Mouse (Mus musculus): ENCODE data around the gene Trappc1.
A peak's percentile ranks its signal among the peaks of the same experiment; 100 is the strongest.
"Not testable (repeated sequence)": the region's sequence is repeated elsewhere in the genome, so short reads cannot be mapped to it uniquely, and the experiment has no call there.

Trappc1 gene

GRCm38 (mm10) chr11:69323667-69324111, at the start of gene Trappc1, which contains the start of gene Cntrob:
TSS of gene Trappc1 (plus strand) at chr11:69323980.
TSS of gene Cntrob (minus strand) at chr11:69323775.
- peak; percentile 98 for DNase-seq (ENCODE audit: low spot score)

- DNase-seq (ENCODE audit: low spot score): no peak
Measured at GRCm38 (mm10) chr11:69275650-69276049, 48.1 kb upstream of the Trappc1 start.

- DNase-seq (ENCODE audit: low spot score): no peak
Measured at GRCm38 (mm10) chr11:69276081-69276480, 47.7 kb upstream of the Trappc1 start.

DNA sequence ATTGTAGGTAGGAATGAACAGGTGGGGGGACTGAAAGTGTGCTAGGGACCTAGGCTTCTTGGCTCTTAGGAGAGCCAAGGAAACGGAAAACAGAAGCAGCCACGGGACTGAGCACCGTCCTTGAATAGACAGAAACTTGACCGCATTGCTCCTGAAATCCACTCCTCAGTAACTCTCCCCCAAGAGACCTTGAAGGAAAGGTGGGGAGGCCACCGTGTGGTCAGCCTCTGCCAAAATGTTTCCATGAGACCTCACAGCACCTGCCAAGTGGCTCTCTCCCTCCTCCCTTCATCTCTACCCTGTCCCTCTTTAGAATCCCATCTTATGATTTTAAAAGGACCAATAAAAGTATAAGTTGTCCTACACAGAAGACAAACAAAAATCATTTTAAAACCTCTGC, 46.5 kb upstream of the Trappc1 start:
- DNase-seq (ENCODE audit: low spot score): no peak

DNA sequence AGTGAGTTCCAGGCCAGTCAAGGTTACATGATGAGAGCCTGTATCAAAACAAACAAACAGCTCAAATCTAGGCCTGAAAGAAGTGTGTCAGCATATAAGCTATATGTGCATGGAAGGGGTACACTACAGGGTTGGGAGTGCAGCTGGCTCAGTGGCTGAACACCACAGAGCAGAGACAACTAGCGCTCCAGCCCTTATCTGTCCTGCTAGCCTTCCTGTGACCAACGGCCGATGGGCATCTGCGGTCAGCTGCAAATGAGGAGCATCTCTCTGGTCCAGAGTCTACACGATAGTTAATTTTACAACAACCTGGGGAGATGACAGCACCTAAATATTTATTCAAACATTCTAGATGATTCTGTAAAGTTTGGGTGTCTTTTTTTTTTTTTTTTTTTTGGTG, 32.7 kb upstream of the Trappc1 start:
- no peak for DNase-seq (ENCODE audit: low spot score)

DNA sequence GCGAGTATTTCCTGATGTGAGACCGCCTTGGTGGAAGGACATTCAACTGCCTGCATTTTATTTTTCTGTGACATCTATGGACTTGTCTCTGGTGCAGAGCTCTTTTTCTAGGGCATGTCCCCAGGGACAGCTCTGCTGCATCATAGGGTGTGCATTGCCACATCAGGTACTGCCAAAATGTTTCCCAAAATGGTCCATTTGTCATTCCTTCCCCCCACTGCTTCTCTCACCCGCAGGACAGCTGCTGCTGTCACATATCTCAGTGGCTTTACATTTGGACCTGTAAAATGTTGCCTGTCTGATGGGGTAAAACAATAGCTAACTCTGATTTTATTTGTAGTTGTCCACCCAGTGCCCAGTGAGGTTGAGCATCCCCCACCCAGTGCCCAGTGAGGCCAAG, 28.5 kb upstream of the Trappc1 start:
- DNase-seq (ENCODE audit: low spot score): no peak

DNA sequence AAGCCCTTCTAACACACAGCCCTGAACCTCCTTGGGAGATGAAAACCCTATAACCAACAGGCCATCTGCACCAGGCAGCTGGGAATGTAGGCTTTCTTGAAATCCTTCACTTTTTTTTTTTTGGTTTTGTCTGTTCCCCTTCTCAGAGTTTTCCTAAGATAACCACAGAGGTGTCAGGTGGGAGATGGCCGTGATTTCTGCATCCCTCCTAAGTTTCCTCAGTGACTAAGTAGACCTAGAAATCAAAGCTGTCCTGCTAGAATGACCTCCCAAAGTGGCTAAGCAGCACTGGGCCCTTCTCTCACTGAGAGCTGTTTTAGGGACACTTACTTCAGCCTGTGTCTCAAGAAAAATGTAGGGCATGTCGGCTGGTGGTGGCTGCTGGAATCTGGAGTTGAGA, 26.0 kb upstream of the Trappc1 start:
- no peak for DNase-seq (ENCODE audit: low spot score)

DNA sequence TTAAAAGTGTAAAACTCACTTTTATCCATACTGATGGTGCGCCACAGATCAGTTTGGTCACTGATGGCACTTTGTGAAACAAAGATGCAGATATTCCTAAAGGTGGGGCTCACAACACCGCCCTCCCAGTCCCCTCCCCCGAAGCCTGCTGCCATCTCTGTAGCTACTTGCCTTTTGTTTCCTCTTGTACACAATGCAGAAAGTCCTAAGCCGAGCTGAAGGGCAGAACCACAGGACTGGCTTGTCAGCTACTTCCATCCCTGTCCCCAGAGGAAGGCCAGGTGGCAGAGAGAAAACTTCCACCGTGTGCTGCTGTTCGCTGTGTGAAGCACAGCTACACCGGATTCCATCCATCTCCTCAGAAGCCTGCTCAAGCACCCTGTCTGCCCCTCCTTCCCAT, 25.5 kb upstream of the Trappc1 start:
- no peak for DNase-seq (ENCODE audit: low spot score)

- DNase-seq (ENCODE audit: low spot score): no peak
Measured at GRCm38 (mm10) chr11:69302817-69303216, 21.0 kb upstream of the Trappc1 start.

- no peak for DNase-seq (ENCODE audit: low spot score)
Measured at GRCm38 (mm10) chr11:69305291-69305690, 18.5 kb upstream of the Trappc1 start.

GRCm38 (mm10) chr11:69306039-69306438, 17.7 kb upstream of the Trappc1 start:
- no peak for DNase-seq (ENCODE audit: low spot score)

GRCm38 (mm10) chr11:69311266-69311665, 12.5 kb upstream of the Trappc1 start:
- no peak for DNase-seq (ENCODE audit: low spot score)

DNA sequence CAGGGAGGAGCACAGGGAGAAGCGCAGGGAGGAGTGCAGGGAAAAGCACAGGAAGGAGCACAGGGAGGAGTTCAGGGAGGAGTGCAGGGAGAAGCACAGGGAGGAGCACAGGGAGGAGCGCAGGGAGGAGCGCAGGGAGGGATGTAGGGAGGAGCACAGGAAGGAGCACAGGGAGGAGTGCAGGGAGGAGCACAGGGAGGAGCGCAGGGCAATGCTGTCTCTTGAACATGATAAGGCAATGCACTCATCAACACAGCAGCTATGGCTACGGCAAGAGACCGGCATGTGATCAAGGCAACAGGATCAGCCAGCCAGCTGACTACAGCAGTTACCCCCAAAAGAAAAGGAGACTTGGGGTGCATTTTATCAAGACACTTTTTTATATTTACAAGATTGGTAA, 7.4 kb upstream of the Trappc1 start:
- no peak for DNase-seq (ENCODE audit: low spot score)

GRCm38 (mm10) chr11:69318000-69318399, 5.8 kb upstream of the Trappc1 start:
- not testable (repeated sequence) for DNase-seq (ENCODE audit: low spot score)

- no peak for DNase-seq (ENCODE audit: low spot score)
Measured at GRCm38 (mm10) chr11:69321580-69321979, 2.2 kb upstream of the Trappc1 start.

DNA sequence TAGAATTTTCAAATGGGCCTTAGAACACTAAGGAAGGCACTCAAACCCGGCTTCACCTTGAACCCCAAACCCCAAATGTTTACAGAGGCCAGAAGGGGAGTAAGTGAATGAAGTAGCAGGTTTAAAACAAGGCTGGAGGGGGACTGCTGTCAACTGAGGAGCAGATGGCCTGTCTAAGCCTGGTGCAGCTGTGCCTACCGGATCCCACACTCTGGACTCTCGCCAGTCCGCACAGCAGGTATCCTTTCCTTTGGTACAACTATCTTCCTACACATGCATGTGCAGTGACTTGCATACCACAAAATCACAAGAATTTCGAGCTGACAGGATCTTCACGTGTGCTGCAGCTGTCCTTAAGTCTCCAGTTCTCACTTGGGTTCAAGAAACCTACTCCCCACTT, 1.8 kb upstream of the Trappc1 start:
- no peak for DNase-seq (ENCODE audit: low spot score)

- DNase-seq (ENCODE audit: low spot score): no peak
Measured at GRCm38 (mm10) chr11:69322693-69323471, 898 bp upstream of the Trappc1 start.

- DNase-seq (ENCODE audit: low spot score): no peak
Measured at GRCm38 (mm10) chr11:69324749-69325148, 969 bp downstream of the Trappc1 start.

DNA sequence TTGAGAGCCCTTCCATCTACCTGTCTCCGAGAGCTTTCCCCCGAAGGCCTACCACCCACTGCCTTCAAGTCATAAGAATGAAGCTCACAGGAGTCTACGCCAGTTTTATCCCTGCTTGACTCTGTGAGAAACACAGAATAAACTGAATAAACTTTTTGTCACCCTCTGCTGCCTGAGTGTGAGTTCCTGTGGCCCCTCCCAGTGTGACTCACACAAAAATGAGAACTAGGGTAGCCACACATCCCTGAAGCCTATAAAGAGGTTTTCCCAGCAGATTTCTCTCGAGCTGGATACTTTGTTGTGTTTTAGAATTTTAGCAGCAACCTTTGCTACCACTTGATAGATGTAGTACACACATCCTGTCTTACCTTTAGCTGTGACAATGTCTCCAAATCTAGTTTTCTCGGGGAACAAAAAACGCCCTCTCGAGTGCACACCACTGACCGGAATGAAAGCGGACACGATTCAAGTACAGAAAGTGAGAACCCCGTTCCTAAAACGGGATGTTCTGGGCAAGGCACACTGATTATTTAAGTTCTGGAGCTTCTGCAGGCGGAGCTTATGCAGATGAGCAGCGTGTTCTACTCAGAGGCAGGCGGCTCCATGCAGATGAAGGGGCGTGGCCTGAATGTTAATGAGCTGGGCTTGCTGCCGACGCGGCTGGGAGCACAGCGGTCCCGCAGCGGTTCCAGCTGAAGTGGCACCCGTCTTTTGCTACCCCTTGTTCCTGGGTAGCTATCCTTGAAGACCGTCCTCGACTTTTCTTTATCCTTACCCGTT, 2.0 kb downstream of the Trappc1 start, which contains the start of gene Kcnab3:
Gene Kcnab3 (plus strand): TSS at position 631 of the 780 bp plus-strand sequence.
- peak; percentile 87 for DNase-seq (ENCODE audit: low spot score)

GRCm38 (mm10) chr11:69326408-69327156, 2.8 kb downstream of the Trappc1 start:
- DNase-seq (ENCODE audit: low spot score): no peak

GRCm38 (mm10) chr11:69327157-69327442, 3.3 kb downstream of the Trappc1 start:
- no peak for DNase-seq (ENCODE audit: low spot score)

- no peak for DNase-seq (ENCODE audit: low spot score)
Measured at GRCm38 (mm10) chr11:69327648-69328047, 3.9 kb downstream of the Trappc1 start.

- no peak for DNase-seq (ENCODE audit: low spot score)
Measured at GRCm38 (mm10) chr11:69328517-69328916, 4.7 kb downstream of the Trappc1 start.

Data from c-Kit-positive CD71-positive TER-119-positive erythroid progenitor cells, embryonic 14.5 days (primary cell).